Mouse (Mus musculus): ENCODE measurements around the gene Prss23. TPM values are rescaled to one million over a fixed set of nuclear protein-coding genes. Genes with fewer than 3 reads are reported as not detected.

Prss23 gene
- polyA plus RNA-seq, 1 experiment: not detected

DNA sequence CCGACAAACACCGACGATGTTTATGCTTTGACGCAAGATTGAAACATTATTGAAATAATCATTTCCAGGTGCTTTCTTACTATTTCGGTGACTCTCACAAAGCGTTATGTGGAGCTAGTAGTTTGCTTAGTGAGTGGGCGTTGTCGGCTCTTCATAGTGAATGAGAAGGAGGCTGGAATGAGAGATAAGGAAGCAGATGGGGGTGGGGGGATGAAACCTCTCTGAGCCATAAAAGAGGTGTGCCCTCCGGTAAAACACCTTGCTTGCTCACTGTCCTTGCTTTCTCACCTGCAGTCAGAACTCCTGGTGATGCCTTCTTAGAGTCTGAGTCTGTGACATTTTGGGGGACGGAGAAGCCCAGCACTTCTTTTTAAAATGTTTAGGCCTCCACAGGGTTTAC lies 4.8 kb downstream of the Prss23 start:
- no peak for TF ChIP-seq GATA1 (IDR thresholded peaks at IDR 0.05; ENCODE audit: low read length)

DNA sequence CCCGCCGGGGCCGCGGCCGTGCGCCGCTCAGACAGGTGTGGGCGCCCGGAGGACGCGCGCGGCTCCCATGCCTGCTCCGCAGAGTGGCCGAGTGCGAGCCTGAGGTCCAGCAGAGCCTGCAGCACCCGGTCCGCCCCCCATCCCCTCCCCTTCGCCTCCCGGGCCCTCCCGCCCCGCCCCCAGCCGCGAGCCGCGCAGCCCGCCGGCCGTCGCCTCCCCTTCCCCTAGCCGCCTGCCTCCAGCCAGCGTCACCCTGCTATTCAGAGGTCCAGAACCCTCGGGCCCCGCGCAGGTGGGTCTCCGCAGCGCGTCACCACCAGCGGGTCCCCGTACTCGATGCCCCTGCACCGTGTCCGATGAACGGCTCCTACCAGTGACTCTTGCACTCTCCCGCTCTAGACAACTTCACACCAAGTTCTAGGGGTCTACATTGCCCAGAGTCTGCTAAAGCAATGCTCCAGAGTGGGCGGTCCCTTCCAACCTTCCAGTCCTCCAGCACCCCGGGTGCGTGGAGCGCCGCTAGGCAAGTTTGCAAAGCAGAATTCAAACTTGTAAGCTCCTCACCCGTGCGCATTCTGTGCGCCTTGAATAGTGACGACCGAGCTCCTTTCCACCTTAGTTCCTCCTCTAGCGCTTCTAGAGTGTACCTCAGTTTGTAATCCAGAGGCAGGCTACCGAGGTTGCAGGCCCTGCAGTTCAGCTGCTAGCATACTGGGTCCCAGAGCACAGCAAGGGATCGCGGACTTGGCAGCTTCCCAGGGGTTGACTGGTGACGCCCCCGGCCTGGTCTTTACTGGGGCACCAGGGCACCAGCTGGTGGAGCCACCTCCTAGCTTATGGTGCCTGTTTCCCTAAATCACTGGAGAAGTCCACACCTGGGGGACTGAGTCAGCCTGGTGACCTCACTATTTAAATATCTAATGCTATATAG lies 9.3 kb downstream of the Prss23 start:
- TF ChIP-seq GATA1 (IDR thresholded peaks at IDR 0.05; ENCODE audit: low read length): no peak

DNA sequence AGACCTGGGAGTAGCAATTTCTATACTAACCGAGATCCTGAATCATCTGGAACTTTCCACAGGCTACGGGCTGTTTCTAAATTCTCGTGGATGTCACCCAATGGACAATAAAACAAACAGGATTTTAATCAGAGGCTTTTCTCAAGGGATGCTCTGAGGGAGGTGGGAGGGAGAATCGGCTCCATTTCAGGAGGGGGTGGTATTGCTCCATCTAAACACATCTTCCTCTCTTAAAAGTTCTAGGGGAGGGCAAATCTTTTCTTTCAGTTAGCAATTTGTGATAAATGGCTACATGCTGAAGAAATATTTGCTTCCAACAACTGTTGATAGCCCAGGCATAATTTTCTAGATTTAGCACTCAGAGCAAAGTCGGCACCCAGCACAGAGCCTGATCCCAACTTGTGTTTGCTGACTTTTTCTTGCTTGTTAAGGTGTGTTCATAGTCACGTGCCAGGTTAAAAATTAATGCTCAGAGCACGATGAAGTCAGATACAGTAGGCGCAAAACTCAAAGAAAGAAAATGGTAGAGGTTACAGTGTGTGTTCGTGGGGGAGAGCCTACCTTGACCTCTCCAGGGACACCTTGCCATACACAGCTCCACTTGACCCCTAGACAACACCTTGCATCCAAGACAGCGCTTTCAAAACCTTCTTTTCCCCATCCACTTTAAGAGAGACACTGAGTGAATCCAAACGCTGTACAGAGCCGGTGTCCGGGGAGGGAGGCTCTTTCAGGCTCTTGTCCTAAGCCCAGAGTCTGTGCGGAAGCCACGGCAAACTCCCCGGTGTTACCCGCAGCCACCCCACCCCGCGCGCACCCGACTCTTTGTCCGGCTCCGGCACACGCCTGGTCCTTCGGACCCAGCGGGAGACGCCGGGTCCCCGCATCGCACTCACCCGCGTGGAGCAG lies 10.2 kb downstream of the Prss23 start:
- no peak for TF ChIP-seq GATA1 (IDR thresholded peaks at IDR 0.05; ENCODE audit: low read length)

DNA sequence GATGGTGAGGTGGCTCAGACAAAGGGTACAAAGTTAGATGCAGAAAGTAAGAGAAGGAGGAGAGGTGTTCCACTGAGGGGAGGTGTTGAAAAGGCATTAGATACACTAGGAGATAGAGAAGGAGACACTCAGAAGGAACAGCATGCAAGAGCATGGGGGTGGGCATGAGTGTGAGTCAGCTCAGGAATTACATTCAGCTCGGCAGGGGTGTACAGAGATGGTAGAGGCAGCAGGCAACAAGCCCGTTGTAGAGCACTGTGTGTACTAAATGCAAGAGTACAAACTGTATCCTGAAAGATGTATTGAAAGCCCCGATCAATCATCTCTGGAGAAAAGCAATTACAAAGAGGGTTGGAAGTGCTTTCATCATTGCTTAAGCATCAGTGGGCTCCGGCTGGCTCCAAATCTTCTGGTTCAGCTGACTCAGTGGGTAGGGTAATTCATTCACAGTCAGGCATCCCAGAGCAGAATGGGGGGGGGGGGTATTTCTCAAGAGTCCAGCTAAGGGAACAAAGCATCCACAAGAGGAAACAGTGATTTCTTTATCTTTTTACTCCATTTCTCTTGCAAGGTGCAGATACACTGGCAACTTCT lies 15.0 kb downstream of the Prss23 start:
- TF ChIP-seq GATA1 (IDR thresholded peaks at IDR 0.05; ENCODE audit: low read length): no peak

DNA sequence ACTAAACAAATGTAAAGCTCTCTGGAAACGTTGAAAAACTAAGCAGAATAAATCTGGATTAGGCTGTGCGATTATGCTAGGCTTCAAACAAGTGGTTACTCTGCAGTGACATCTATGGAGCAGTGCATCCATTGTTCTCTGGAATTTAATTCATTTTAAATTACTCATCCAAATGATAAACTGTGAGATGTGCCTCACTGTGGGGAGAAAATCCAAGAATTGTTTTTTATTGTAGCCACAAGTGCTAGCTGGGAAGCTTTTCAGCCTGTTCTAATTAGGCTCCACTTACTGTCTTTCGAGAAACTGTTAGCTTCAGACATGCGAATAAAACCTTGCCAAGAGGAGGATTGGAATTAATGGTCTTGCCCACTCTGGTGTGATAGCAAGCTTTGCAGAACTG lies 18.3 kb downstream of the Prss23 start:
- no peak for TF ChIP-seq GATA1 (IDR thresholded peaks at IDR 0.05; ENCODE audit: low read length)

DNA sequence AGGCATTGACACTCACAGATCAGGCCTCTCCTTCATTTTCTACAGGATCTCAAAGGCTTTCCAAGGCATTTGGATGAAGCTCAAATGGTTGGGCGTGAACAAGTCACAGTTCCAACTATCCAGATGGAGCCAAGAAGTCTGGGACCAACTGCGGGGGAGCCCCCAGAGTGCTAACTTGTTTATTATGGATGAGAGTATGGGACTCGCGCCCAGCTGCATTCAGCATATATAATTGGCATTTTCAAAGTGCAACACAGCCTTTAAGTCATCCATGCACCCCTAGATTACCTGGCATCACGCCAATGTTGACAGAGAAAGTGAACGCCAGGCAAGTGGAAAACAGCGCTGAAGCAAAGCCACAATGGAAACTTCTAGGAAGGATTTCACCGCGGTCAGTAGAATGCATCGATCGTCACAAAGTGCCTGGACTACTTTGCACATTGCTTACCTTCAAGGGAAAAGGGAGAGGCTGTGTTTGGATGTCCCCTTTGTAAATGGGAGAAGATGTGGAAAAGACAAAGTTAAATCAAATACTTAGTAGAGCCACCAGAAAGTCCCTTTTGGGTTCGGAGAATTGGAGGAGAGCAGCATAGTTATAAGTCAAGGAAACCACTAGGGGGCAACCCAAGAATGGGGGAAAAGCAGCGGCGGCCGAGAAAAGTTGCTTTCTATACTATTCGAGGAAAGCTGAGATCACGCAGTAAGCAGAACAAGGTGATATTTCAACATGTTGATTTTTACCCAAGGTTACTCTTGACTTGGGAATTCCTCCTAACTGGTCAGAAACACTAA lies 27.3 kb downstream of the Prss23 start:
- TF ChIP-seq GATA1 (IDR thresholded peaks at IDR 0.05; ENCODE audit: low read length): no peak

DNA sequence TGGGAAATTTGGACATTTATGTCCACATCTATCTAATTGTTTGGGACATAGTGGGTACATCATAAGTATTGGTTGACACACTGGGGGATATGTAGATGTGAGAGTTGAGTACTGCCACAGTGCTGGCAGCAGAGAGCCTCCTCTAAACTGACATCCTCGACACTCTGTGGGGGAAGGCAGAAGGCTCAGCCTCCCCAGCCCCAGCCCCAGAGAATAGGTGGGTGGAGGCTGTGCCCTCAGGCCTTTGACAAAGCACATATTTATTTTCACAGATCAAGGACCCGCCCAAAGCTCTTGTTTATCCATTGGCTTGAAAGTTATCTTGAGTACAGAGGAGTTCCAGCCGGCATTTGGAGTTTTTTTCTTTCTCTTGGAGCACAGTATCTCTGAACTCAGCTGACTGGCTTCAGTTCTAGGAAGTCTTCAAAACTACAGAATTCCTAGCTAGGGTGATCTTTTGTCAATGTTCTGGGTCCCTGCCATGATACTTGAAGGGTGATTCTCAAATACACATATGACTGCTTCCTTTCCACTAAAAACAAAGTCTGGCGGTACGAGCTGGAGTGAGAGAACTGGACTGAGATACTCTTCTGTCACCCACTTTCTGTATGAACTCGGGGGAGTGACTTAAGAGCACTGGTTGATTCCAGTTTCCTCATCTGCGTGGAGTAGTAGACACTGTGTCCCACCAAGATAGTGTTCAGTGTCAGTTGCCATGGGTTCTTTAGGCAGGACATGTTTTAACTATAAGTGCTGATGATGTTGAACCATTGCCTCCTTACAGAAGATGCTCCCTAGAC lies 43.0 kb downstream of the Prss23 start:
- TF ChIP-seq GATA1 (IDR thresholded peaks at IDR 0.05; ENCODE audit: low read length): no peak

DNA sequence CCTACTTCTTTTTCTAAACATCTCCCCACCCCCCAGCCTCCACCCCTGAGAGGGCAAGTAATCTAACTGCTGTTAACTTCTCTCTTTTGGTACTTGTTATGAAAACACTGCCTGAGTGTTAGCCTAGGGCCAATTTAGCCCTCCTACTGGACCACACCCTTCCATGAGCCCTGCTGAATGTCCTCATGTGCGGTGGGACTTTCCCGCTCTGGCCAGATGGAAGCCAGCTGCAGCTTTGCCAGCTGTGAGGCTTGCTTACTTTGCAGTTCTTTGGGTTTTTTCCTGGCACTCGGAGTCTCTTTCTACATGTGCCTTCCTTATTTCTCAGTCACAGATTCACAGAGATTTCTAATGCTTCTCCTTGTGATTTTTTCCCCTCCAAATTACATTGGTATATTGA lies 45.3 kb downstream of the Prss23 start:
- no peak for TF ChIP-seq GATA1 (IDR thresholded peaks at IDR 0.05; ENCODE audit: low read length)

DNA sequence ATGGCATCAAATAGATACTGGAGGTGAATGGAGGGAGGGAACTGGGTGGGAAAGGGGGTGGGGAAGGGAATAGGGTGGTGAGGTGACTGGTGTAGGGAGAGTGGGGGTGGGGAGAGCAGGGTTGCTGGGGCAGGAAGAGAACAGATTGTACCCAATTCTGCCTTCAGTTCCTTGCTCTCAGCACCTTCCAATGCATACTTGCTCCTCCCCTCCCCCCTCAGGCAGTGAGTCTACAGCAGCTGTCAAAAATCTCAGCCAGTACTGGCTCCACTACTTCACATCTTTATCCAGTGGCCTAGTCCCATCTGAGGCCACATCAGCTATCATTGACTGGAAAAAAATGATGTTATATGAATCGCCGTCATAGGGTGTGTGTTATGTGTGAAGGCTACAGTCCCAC lies 48.5 kb downstream of the Prss23 start:
- TF ChIP-seq GATA1 (IDR thresholded peaks at IDR 0.05; ENCODE audit: low read length): no peak

DNA sequence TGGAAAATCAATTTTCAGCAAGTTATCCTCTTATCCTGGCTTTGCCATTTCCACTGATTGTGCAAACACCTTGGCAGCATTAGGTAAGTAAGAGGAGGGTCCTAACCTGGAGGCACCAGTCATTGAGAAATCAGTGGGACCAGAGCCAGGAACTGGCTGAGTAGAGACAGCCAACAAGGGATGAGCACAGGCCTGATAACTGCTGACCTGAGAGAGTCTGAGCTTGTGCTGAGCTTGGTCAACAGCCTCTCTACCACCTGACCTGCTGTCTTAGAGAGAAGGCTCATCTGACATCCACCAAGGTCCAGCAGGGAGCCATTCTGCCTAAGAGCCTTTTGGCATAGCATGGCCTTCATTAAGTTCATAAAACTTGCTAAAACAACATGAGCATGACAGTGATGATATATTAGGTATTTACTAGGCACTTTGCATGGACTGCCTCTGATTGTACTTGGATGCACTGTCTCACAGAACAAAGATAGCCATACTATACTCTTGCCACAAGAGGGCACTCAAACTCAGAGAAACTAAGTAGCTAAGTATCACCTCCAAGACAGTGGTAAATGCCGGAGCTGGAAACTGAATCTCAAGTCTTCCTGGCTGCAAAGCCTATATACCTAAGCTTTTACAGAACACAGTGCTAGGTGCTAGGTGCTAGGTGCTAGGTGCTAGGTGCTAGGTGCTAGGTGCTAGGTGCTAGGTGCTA lies 49.5 kb downstream of the Prss23 start:
- TF ChIP-seq GATA1 (IDR thresholded peaks at IDR 0.05; ENCODE audit: low read length): no peak

DNA sequence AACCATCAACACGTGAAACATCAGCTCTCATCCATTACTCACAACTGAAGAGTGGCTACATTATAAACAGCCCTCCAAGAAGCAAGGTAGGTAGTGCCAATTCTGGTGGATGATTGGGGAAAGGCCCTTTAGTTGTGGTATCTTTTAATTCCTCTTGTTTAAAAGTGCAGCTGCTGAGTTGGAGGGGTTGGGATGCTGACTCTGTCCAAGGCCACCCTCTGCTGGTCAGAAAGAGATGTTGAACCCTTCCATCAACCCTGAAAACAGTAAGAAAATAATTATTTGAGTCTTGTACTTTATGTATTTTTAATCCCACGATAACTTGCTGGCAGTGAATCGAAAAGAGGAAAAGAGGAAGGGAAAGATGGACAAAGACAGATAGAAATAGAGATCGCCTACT lies 53.5 kb downstream of the Prss23 start:
- no peak for TF ChIP-seq GATA1 (IDR thresholded peaks at IDR 0.05; ENCODE audit: low read length)

DNA sequence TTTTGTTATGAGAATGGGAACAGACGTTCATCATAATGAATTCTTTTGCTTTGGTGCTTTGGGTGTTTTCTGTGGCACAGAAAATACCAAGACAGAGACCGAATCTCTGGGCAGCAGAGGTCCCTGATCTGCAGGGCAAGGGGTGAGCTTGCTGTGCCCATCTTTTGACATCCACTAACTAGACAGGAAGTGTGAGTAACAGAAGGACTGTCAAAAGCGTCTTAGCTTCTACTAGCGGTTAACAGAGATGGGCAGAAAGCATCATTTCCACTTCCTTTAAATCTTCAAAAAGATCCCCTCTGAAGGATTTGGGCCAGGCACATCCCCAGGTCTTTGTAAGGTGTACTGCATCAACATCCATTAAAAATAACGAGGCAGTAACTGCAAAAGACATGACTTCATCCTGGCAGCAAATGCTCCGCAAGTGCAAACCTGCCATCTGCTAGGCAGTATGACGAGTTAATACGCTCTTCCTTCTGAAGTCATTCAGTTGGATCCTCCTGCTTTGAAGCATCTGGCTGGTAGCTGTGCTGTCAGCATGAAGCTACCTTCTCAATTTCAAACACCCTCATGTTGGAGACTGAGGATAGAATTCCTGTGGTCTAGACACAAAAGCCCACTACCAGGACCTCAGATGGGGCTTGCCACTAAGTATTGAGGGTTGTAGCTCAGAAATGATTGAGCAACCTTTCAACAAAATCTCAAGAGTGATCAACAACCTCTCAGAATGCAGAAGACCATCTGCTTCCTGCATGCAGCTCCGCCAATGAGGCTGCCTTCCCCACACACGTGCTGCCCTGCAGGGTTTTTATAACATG lies 63.0 kb downstream of the Prss23 start:
- TF ChIP-seq GATA1 (IDR thresholded peaks at IDR 0.05; ENCODE audit: low read length): no peak

DNA sequence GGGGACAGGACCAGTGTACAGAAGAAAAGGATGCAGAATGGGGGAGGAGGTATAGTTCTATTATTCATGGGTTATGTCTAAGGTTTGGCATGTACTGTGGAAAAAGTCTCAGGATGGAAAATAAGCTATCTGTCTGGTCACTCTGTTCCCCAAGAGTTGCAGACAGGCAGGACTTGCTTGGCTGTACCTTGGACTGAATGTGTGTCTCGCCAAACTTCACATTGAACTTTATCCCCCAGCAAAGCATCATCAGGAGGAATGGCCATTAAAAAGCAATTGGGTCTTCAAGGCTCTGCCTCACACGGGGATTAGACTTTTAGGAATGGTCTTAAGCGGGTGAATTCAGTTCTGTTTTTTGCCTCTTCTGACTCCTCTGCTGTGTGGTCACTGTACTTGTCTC lies 63.7 kb downstream of the Prss23 start:
- no peak for TF ChIP-seq GATA1 (IDR thresholded peaks at IDR 0.05; ENCODE audit: low read length)

Measured in G1E-ER4 (cell line).